Mouse (Mus musculus): ENCODE results near the gene Igfbp2.

GRCm38 (mm10) chr1:72879319-72879634 is 55.0 kb downstream of the Igfbp2 start:
- TF ChIP-seq CTCF (IDR thresholded peaks at IDR 0.05) (peak; percentile 56), EP300 (IDR thresholded peaks at IDR 0.05) (no peak)

Data from lung, postnatal 0 days (tissue).